Mouse (Mus musculus) bone marrow macrophage, adult 2 months (primary cell): ENCODE measurements at regions not wholly inside any gene's neighbourhood (a gene's known extent, or its start where the extent isn't known, plus 50 kb on each side); places are given as distances from the start of the nearest gene placed in this dataset.

Experiments
- H3K27ac ChIP-seq: 2 replicates; pipeline ENCODE4 v1.5.1; 2012; ENCODE audit warnings: low read depth, low read length; ENCODE audit not compliant: insufficient read depth
- H3K4me1 ChIP-seq: 2 replicates; pipeline ENCODE4 v1.6.1; 2012; ENCODE audit warnings: low read length; ENCODE audit not compliant: control insufficient read depth, insufficient read depth
- H3K4me3 ChIP-seq: 2 replicates; pipeline ENCODE4 v1.5.1; 2012; ENCODE audit warnings: mild to moderate bottlenecking, low read length, moderate library complexity; ENCODE audit not compliant: insufficient read depth
- CTCF ChIP-seq: IDR thresholded peaks from 2 replicates; pipeline ENCODE4 v1.5.1; 2012; ENCODE audit warnings: low read depth, mild to moderate bottlenecking, low read length, moderate library complexity
- POLR2A ChIP-seq: IDR thresholded peaks from 2 replicates; pipeline ENCODE4 v1.6.1; 2012; ENCODE audit warnings: mild to moderate bottlenecking, low read depth, low read length, borderline replicate concordance

GRCm38 (mm10) chr5:148723677-148724227, 171.2 kb upstream of the Ubl3 start:
- H3K4me3 ChIP-seq = no peak overlapping the region
- TF ChIP-seq CTCF (no peak), POLR2A (no peak)
- peaks cover 5% of the 10 kb centered on the region for H3K4me1 ChIP-seq
- H3K27ac ChIP-seq = no peak overlapping the region

- no peak overlapping the region for H3K27ac ChIP-seq
- no peak overlapping the region for H3K4me3 ChIP-seq
- TF ChIP-seq POLR2A (no peak), CTCF (no peak)
- no peaks in the 10 kb centered on the region; the same call in 1 of the 2 replicates for H3K4me1 ChIP-seq
These were observed 168.0 kb upstream of the Ubl3 start for GRCm38 (mm10) chr5:148720604-148721003.

GRCm38 (mm10) chr5:148716633-148717032, 164.0 kb upstream of the Ubl3 start:
- Histone ChIP-seq H3K27ac (no peak overlapping the region), H3K4me3 (no peak overlapping the region), H3K4me1 (peaks cover 4% of the 10 kb centered on the region; the same call in 1 of the 2 replicates)
- TF ChIP-seq CTCF = no peak

- Histone ChIP-seq H3K4me1 (peaks cover 4% of the 10 kb centered on the region; the same call in 1 of the 2 replicates), H3K4me3 (no peak overlapping the region)
- TF ChIP-seq POLR2A (no peak), CTCF (no peak)
These were observed 162.8 kb upstream of the Ubl3 start for GRCm38 (mm10) chr5:148715218-148715991.

GRCm38 (mm10) chr5:148714807-148715206, 162.2 kb upstream of the Ubl3 start:
- no peak overlapping the region for H3K4me3 ChIP-seq
- H3K27ac ChIP-seq = no peak overlapping the region
- H3K4me1 ChIP-seq = peaks cover 9% of the 10 kb centered on the region
- TF ChIP-seq POLR2A = no peak
- TF ChIP-seq CTCF = no peak

More at GRCm38 (mm10) chr5:148715218-148715991, 162.8 kb upstream of the Ubl3 start:
- no peak overlapping the region for H3K27ac ChIP-seq

- Histone ChIP-seq H3K27ac (no peak overlapping the region), H3K4me3 (no peak overlapping the region), H3K4me1 (peaks cover 19% of the 10 kb centered on the region)
- TF ChIP-seq CTCF = no peak
- TF ChIP-seq POLR2A = no peak
These were observed 161.2 kb upstream of the Ubl3 start for GRCm38 (mm10) chr5:148713796-148714195.

GRCm38 (mm10) chr5:148713039-148713438, 160.4 kb upstream of the Ubl3 start:
- TF ChIP-seq POLR2A (no peak), CTCF (no peak)
- H3K4me1 ChIP-seq = peaks cover 26% of the 10 kb centered on the region
- H3K4me3 ChIP-seq = no peak overlapping the region
- no peak overlapping the region for H3K27ac ChIP-seq

- no peak overlapping the region for H3K27ac ChIP-seq
- no peak overlapping the region for H3K4me3 ChIP-seq
- H3K4me1 ChIP-seq = peaks cover 33% of the 10 kb centered on the region
- no peak for TF ChIP-seq CTCF
These were observed 159.0 kb upstream of the Ubl3 start for GRCm38 (mm10) chr5:148711570-148711969.

- Histone ChIP-seq H3K27ac (peak overlapping the region; percentile 46), H3K4me3 (no peak overlapping the region)
- TF ChIP-seq CTCF (no peak), POLR2A (no peak)
These were observed 156.7 kb upstream of the Ubl3 start for GRCm38 (mm10) chr5:148709111-148709771.

More at GRCm38 (mm10) chr5:148709111-148709771, 156.7 kb upstream of the Ubl3 start:
- peaks cover 34% of the 10 kb centered on the region for H3K4me1 ChIP-seq
